Mouse (Mus musculus): ENCODE results near the gene Sgk1. TPM values are rescaled to one million over a fixed set of nuclear protein-coding genes. Genes with fewer than 3 reads are reported as not detected.

Sgk1 gene
- polyA plus RNA-seq, 1 experiment from 2014 or later, result 22.2 TPM

GRCm38 (mm10) chr10:21930781-21931380, 48.9 kb downstream of the Sgk1 start:
- H3K27ac ChIP-seq (ENCODE audit: low read length), result no peak overlapping the region
- no peak for ATAC-seq (ENCODE audit: insufficient number of reproducible peaks, insufficient read depth, low FRiP score, low read depth)
- no peak overlapping the region for H3K9ac ChIP-seq (replicated peaks; ENCODE audit: low read depth, low read length)
- no peaks in the 10 kb centered on the region for H3K27me3 ChIP-seq (ENCODE audit: control insufficient read depth, insufficient read depth, low read length)
- no peaks in the 10 kb centered on the region for H3K36me3 ChIP-seq (ENCODE audit: control insufficient read depth, insufficient read depth, low read length)
- H3K4me1 ChIP-seq (ENCODE audit: control insufficient read depth, insufficient read depth, low read length), result no peaks in the 10 kb centered on the region
- no peak overlapping the region for H3K4me2 ChIP-seq (replicated peaks; ENCODE audit: low read depth, low read length)
- no peak overlapping the region for H3K4me3 ChIP-seq (ENCODE audit: low read depth, low read length)
- 80% methylated on average over 10 of the region's 10 CpGs for WGBS
- no peaks in the 10 kb centered on the region for H3K9me3 ChIP-seq (ENCODE audit: control insufficient read depth, low read depth, low read length)

GRCm38 (mm10) chr10:21932791-21933190, 50.8 kb downstream of the Sgk1 start:
- H3K27me3 ChIP-seq (ENCODE audit: control insufficient read depth, insufficient read depth, low read length), result no peaks in the 10 kb centered on the region
- H3K36me3 ChIP-seq (ENCODE audit: control insufficient read depth, insufficient read depth, low read length), result no peaks in the 10 kb centered on the region
- no peak overlapping the region for H3K4me3 ChIP-seq (ENCODE audit: low read depth, low read length)
- no peak for ATAC-seq (ENCODE audit: insufficient number of reproducible peaks, insufficient read depth, low FRiP score, low read depth)
- no peaks in the 10 kb centered on the region for H3K9me3 ChIP-seq (ENCODE audit: control insufficient read depth, low read depth, low read length)
- H3K27ac ChIP-seq (ENCODE audit: low read length), result no peak overlapping the region
- H3K4me2 ChIP-seq (replicated peaks; ENCODE audit: low read depth, low read length), result no peak overlapping the region
- H3K9ac ChIP-seq (replicated peaks; ENCODE audit: low read depth, low read length), result no peak overlapping the region
- H3K4me1 ChIP-seq (ENCODE audit: control insufficient read depth, insufficient read depth, low read length), result peaks cover 10% of the 10 kb centered on the region; the same call in 1 of the 2 replicates
- 77% methylated on average over 3 of the region's 3 CpGs for WGBS

- Histone ChIP-seq H3K4me1 (ENCODE audit: control insufficient read depth, insufficient read depth, low read length) (peaks cover 10% of the 10 kb centered on the region; the same call in 1 of the 2 replicates), H3K27me3 (ENCODE audit: control insufficient read depth, insufficient read depth, low read length) (no peaks in the 10 kb centered on the region), H3K36me3 (ENCODE audit: control insufficient read depth, insufficient read depth, low read length) (no peaks in the 10 kb centered on the region), H3K4me2 (replicated peaks; ENCODE audit: low read depth, low read length) (no peak overlapping the region), H3K9ac (replicated peaks; ENCODE audit: low read depth, low read length) (no peak overlapping the region), H3K27ac (ENCODE audit: low read length) (no peak overlapping the region), H3K4me3 (ENCODE audit: low read depth, low read length) (no peak overlapping the region), H3K9me3 (ENCODE audit: control insufficient read depth, low read depth, low read length) (no peaks in the 10 kb centered on the region)
- 88% methylated on average over 2 of the region's 2 CpGs for WGBS
- ATAC-seq (ENCODE audit: insufficient number of reproducible peaks, insufficient read depth, low FRiP score, low read depth), result no peak
These were observed 52.8 kb downstream of the Sgk1 start for GRCm38 (mm10) chr10:21934826-21935225.

GRCm38 (mm10) chr10:21936513-21937221, 54.7 kb downstream of the Sgk1 start:
- Histone ChIP-seq H3K4me3 (ENCODE audit: low read depth, low read length) (no peak overlapping the region), H3K27ac (ENCODE audit: low read length) (no peak overlapping the region), H3K27me3 (ENCODE audit: control insufficient read depth, insufficient read depth, low read length) (no peaks in the 10 kb centered on the region), H3K9ac (replicated peaks; ENCODE audit: low read depth, low read length) (no peak overlapping the region), H3K4me2 (replicated peaks; ENCODE audit: low read depth, low read length) (no peak overlapping the region; the same call in 1 of the 2 replicates), H3K36me3 (ENCODE audit: control insufficient read depth, insufficient read depth, low read length) (no peaks in the 10 kb centered on the region), H3K4me1 (ENCODE audit: control insufficient read depth, insufficient read depth, low read length) (peaks cover 10% of the 10 kb centered on the region; the same call in 1 of the 2 replicates), H3K9me3 (ENCODE audit: control insufficient read depth, low read depth, low read length) (no peaks in the 10 kb centered on the region)
- 35% methylated on average over 12 of the region's 12 CpGs for WGBS
- ATAC-seq (ENCODE audit: insufficient number of reproducible peaks, insufficient read depth, low FRiP score, low read depth), result no peak

GRCm38 (mm10) chr10:21937222-21937605, 55.2 kb downstream of the Sgk1 start:
- Histone ChIP-seq H3K27me3 (ENCODE audit: control insufficient read depth, insufficient read depth, low read length) (no peaks in the 10 kb centered on the region), H3K4me3 (ENCODE audit: low read depth, low read length) (no peak overlapping the region), H3K9ac (replicated peaks; ENCODE audit: low read depth, low read length) (no peak overlapping the region), H3K9me3 (ENCODE audit: control insufficient read depth, low read depth, low read length) (no peaks in the 10 kb centered on the region), H3K36me3 (ENCODE audit: control insufficient read depth, insufficient read depth, low read length) (no peaks in the 10 kb centered on the region), H3K4me2 (replicated peaks; ENCODE audit: low read depth, low read length) (no peak overlapping the region; the same call in 1 of the 2 replicates), H3K27ac (ENCODE audit: low read length) (no peak overlapping the region), H3K4me1 (ENCODE audit: control insufficient read depth, insufficient read depth, low read length) (peaks cover 10% of the 10 kb centered on the region; the same call in 1 of the 2 replicates)
- WGBS, result 12% methylated on average over 9 of the region's 9 CpGs
- no peak; the same call in 1 of the 2 replicates for ATAC-seq (ENCODE audit: insufficient number of reproducible peaks, insufficient read depth, low FRiP score, low read depth)

- peaks cover 10% of the 10 kb centered on the region; the same call in 1 of the 2 replicates for H3K4me1 ChIP-seq (ENCODE audit: control insufficient read depth, insufficient read depth, low read length)
- H3K9me3 ChIP-seq (ENCODE audit: control insufficient read depth, low read depth, low read length), result no peaks in the 10 kb centered on the region
- H3K4me3 ChIP-seq (ENCODE audit: low read depth, low read length), result no peak overlapping the region
- H3K36me3 ChIP-seq (ENCODE audit: control insufficient read depth, insufficient read depth, low read length), result no peaks in the 10 kb centered on the region
- no peak overlapping the region for H3K27ac ChIP-seq (ENCODE audit: low read length)
- no peak overlapping the region for H3K4me2 ChIP-seq (replicated peaks; ENCODE audit: low read depth, low read length)
- no peak overlapping the region for H3K9ac ChIP-seq (replicated peaks; ENCODE audit: low read depth, low read length)
- WGBS, result 81% methylated on average over 4 of the region's 4 CpGs
- ATAC-seq (ENCODE audit: insufficient number of reproducible peaks, insufficient read depth, low FRiP score, low read depth), result no peak
- H3K27me3 ChIP-seq (ENCODE audit: control insufficient read depth, insufficient read depth, low read length), result no peaks in the 10 kb centered on the region
These were observed 56.2 kb downstream of the Sgk1 start for GRCm38 (mm10) chr10:21938166-21938565.

GRCm38 (mm10) chr10:21941235-21941634, 59.3 kb downstream of the Sgk1 start:
- Histone ChIP-seq H3K27ac (ENCODE audit: low read length) (no peak overlapping the region), H3K4me1 (ENCODE audit: control insufficient read depth, insufficient read depth, low read length) (peaks cover 10% of the 10 kb centered on the region; the same call in 1 of the 2 replicates), H3K4me3 (ENCODE audit: low read depth, low read length) (no peak overlapping the region), H3K36me3 (ENCODE audit: control insufficient read depth, insufficient read depth, low read length) (no peaks in the 10 kb centered on the region), H3K9me3 (ENCODE audit: control insufficient read depth, low read depth, low read length) (no peaks in the 10 kb centered on the region), H3K9ac (replicated peaks; ENCODE audit: low read depth, low read length) (no peak overlapping the region), H3K4me2 (replicated peaks; ENCODE audit: low read depth, low read length) (no peak overlapping the region), H3K27me3 (ENCODE audit: control insufficient read depth, insufficient read depth, low read length) (no peaks in the 10 kb centered on the region)
- ATAC-seq (ENCODE audit: insufficient number of reproducible peaks, insufficient read depth, low FRiP score, low read depth), result no peak
- 52% methylated on average over 3 of the region's 3 CpGs for WGBS

- no peak overlapping the region for H3K9ac ChIP-seq (replicated peaks; ENCODE audit: low read depth, low read length)
- ATAC-seq (ENCODE audit: insufficient number of reproducible peaks, insufficient read depth, low FRiP score, low read depth), result no peak
- H3K36me3 ChIP-seq (ENCODE audit: control insufficient read depth, insufficient read depth, low read length), result no peaks in the 10 kb centered on the region
- WGBS, result 82% methylated on average over 6 of the region's 6 CpGs
- no peaks in the 10 kb centered on the region for H3K27me3 ChIP-seq (ENCODE audit: control insufficient read depth, insufficient read depth, low read length)
- H3K27ac ChIP-seq (ENCODE audit: low read length), result no peak overlapping the region
- H3K4me3 ChIP-seq (ENCODE audit: low read depth, low read length), result no peak overlapping the region
- H3K4me1 ChIP-seq (ENCODE audit: control insufficient read depth, insufficient read depth, low read length), result no peaks in the 10 kb centered on the region
- no peaks in the 10 kb centered on the region for H3K9me3 ChIP-seq (ENCODE audit: control insufficient read depth, low read depth, low read length)
- H3K4me2 ChIP-seq (replicated peaks; ENCODE audit: low read depth, low read length), result no peak overlapping the region
These were observed 61.2 kb downstream of the Sgk1 start for GRCm38 (mm10) chr10:21943145-21943700.
